In genomic region chr6:50109201-50109756, GRCm38 (mm10) we compare ENCODE assay signal across 8 mouse cellular contexts. TPM values are rescaled to one million over a fixed set of nuclear protein-coding genes. Genes with fewer than 3 reads are reported as not detected.
DNase-seq lines count a peak whose midpoint lies in the region; ATAC-seq lines count a peak whose summit lies in the region.

No protein-coding gene starts in this region.

- no peaks in the 10 kb centered on the region for H3K9me3 ChIP-seq in midbrain, embryonic 15.5 days

- H3K36me3 ChIP-seq in midbrain, embryonic 15.5 days (replicated peaks) = no peaks in the 10 kb centered on the region

- peak overlapping the region; percentile 94 for H3K4me3 ChIP-seq in midbrain, embryonic 15.5 days

- peak overlapping the region; percentile 85 for H3K9ac ChIP-seq in midbrain, embryonic 15.5 days

- 2% methylated on average over 15 of the region's 15 CpGs for WGBS in midbrain, embryonic 15.5 days

- H3K27ac ChIP-seq in midbrain, embryonic 15.5 days = peak overlapping the region; percentile 91

- ATAC-seq in midbrain, embryonic 15.5 days (replicated peaks) = peak; percentile 22

- H3K4me2 ChIP-seq in midbrain, embryonic 15.5 days = peak overlapping the region; percentile 67

- peaks cover 23% of the 10 kb centered on the region for H3K4me1 ChIP-seq in midbrain, embryonic 15.5 days

- H3K27me3 ChIP-seq in midbrain, embryonic 15.5 days (replicated peaks) = no peaks in the 10 kb centered on the region

- peak; percentile 87 for DNase-seq in heart, adult 11 months
- DNase-seq in heart, postnatal 4 days = no peak
- peak; percentile 36 for DNase-seq in CD4-positive, CD25-positive, alpha-beta regulatory T cell, adult 2 months (ENCODE audit: low read depth, low spot score)
- DNase-seq in embryo, embryonic 9.5 days (ENCODE audit: extremely low spot score) = peak; percentile 42
- DNase-seq in induced T-regulatory cell, adult 2 months (ENCODE audit: low read depth) = peak; percentile 48
- no peak for DNase-seq in layer of hippocampus, adult 9-11 months
- DNase-seq in adrenal gland, adult 8-10 months = no peak

RNA-seq across cellular contexts. Expression of gene Mpp6, which starts 0.8 kb away (rescaled TPM):
- total RNA-seq in heart, postnatal 4 days (2021) = 10 to 100 TPM; 75.2 to 75.5 TPM
- 54.9 and 59.7 TPM in 2 replicates for polyA plus RNA-seq in midbrain, embryonic 15.5 days (2015; fragmentation: Nextera tagmentation; extraction: Ambion mirVana)
- total RNA-seq in adrenal gland, adult 8-10 months (2022) = 10 to 100 TPM; 20.4 to 24.7 (median 21.1) TPM

Comparison
In these comparisons a context has a peak if more than half of its experiments do, and no peak if none do; other contexts are left out.
1. DNase-seq: peak in heart, adult 11 months (single experiment), CD4-positive, CD25-positive, alpha-beta regulatory T cell, adult 2 months (single experiment), embryo, embryonic 9.5 days (single experiment) and induced T-regulatory cell, adult 2 months (single experiment); none in heart, postnatal 4 days (single experiment), layer of hippocampus, adult 9-11 months (single experiment) and adrenal gland, adult 8-10 months (single experiment).